Mouse (Mus musculus): ENCODE data around the gene Slc29a4. TPM values are rescaled to one million over a fixed set of nuclear protein-coding genes. Genes with fewer than 3 reads are reported as not detected.

Slc29a4 gene
- 10 to 100 TPM; 64.9 to 77.5 TPM for total RNA-seq (2021)

DNA sequence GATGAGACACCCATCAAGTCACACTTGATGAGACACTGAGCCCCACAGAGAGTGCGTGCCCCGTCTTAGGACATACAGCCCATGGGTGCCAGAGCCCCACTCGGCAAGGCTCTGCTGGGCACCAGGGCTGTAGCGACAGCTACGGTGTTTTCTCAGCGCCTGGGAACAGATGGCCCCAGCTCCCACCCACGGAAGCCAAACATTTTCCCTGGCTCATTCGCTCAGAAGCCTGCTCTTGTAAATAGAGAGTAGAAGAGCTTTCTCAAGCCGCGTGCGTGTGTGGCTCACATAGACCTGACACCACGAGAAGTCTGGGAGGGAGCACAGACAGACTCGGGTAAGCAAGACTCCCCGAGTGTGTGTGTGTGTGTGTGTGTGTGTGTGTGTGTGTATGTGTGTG, at the start of gene Slc29a4:
Gene Slc29a4 (plus strand): TSS at position 265 of the 400 bp plus-strand sequence.
- peak; percentile 65 to 77 for DNase-seq (ENCODE audit: extremely low spot score in 1 of 2, low spot score in 2 of 2)
- intact Hi-C loops (cut with DNase I), result no loop called here

- intact Hi-C loops (cut with DNase I), result no loop called here
- no peak for DNase-seq (ENCODE audit: extremely low spot score in 1 of 2, low spot score in 2 of 2)
Observed at GRCm38 (mm10) chr5:142648162-142648561, 44.1 kb upstream of the Slc29a4 start.

DNA sequence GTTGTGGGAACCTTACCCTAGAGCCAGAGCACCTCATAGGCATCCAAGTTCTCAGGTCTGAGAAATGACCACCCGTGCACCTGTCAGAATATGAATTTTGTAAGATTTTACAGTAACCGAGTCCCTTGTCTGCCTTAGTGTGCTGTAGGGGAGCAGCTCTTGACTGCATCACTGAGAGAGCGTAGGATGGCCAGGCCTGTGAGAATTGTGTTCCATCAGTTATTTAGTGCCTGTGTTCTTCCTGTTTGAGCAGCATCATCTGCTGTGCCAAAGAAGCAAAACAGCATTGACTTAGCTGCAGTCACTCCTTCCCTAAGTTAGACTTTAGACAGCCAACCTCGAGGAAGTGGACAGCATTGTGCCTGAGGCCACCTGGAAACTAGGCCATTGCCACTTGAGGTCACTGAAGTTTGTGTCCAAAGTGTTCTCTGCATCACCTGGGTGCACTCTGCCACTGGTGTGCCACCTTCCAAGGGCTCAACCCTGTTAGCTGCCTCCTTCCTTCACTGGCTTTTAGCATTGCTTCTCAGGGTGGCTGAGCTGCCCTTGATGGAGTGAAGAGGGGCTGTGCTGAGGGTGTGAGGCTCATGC, 42.8 kb upstream of the Slc29a4 start:
- no peak for DNase-seq (ENCODE audit: extremely low spot score in 1 of 2, low spot score in 2 of 2)
- intact Hi-C loops (cut with DNase I), result no loop called here

- DNase-seq (ENCODE audit: extremely low spot score in 1 of 2, low spot score in 2 of 2), result no peak
- intact Hi-C loops (cut with DNase I), result no loop called here
Observed at GRCm38 (mm10) chr5:142650390-142650789, 41.9 kb upstream of the Slc29a4 start.

GRCm38 (mm10) chr5:142650794-142651497, 41.4 kb upstream of the Slc29a4 start:
- intact Hi-C loops (cut with DNase I), result no loop called here
- no peak for DNase-seq (ENCODE audit: extremely low spot score in 1 of 2, low spot score in 2 of 2)

GRCm38 (mm10) chr5:142652266-142652665, 40.0 kb upstream of the Slc29a4 start:
- no peak for DNase-seq (ENCODE audit: extremely low spot score in 1 of 2, low spot score in 2 of 2)
- intact Hi-C loops (cut with DNase I), result no loop called here

DNA sequence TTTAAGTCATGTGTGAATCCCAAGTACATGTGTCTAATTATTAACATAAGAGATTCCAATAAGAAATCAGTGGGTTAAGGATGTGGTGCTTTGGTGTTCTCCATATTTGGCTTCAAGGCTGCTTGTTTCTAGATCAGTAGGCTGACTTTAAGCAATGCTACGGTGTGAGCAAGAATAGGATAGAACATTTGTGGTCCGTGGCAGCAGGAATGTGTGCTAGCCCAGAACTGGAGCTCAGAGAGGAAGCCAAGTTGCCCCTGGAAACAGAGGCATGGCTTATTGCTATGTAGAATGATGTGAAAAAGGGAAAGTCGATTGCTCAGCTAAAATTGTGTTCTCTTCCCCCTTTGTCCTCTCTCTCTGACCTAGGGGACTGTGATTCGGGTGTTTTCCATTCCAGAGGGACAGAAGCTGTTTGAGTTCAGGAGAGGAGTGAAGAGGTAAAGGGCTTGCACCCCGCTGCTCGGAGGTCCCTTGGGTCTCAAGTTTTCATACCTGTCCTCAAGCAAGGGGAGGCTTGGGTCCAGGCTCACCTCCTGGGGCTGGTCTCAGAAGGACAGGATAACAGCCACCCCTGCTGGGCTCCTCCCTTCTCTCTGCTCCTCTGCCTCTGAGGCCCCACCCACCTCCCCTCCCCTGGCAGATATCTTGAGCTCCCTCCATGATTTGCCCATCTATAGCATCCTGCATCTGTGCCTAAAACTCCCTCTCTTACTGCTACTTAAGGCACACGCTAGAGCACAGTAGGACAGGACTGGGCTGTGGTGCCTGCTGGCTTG, 31.5 kb upstream of the Slc29a4 start:
- intact Hi-C loops (cut with DNase I), result no loop called here
- DNase-seq (ENCODE audit: extremely low spot score in 1 of 2, low spot score in 2 of 2), result no peak

DNA sequence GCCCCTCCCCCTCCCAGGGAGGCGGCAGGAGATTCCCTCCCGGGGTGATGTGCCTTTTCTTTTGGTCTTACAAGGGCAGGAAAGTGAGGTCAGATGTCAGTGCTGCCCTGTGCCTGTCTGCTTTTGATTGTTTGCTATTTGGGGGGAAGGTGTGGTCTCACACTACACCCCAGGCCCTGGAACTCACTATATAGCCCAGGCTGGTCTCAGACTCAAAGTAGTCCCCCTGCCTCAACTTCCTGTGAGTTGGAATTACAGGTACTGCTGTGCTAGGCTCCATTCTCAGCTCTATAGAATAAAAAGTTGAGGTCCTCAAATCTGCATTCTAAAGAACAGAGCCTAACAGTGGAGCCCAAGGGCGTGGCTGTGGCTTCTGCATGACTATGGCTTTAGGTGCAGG, 24.4 kb upstream of the Slc29a4 start:
- no peak for DNase-seq (ENCODE audit: extremely low spot score in 1 of 2, low spot score in 2 of 2)
- intact Hi-C loops (cut with DNase I), result no loop called here

GRCm38 (mm10) chr5:142668556-142669263, 23.6 kb upstream of the Slc29a4 start:
- intact Hi-C loops (cut with DNase I), result no loop called here
- no peak for DNase-seq (ENCODE audit: extremely low spot score in 1 of 2, low spot score in 2 of 2)

- intact Hi-C loops (cut with DNase I), result no loop called here
- peak in 1 of 2 experiments; percentile 35 for DNase-seq (ENCODE audit: extremely low spot score in 1 of 2, low spot score in 2 of 2)
Observed at GRCm38 (mm10) chr5:142669726-142670125, 22.6 kb upstream of the Slc29a4 start.

- DNase-seq (ENCODE audit: extremely low spot score in 1 of 2, low spot score in 2 of 2), result no peak
- intact Hi-C loops (cut with DNase I), result loop anchor here (2.0 kb wide), 1 partner anchor 44 kb away; no protein-coding TSS in a partner anchor
Observed at GRCm38 (mm10) chr5:142673082-142673481, 19.2 kb upstream of the Slc29a4 start.

- DNase-seq (ENCODE audit: extremely low spot score in 1 of 2, low spot score in 2 of 2), result no peak
- intact Hi-C loops (cut with DNase I), result no loop called here
Observed at GRCm38 (mm10) chr5:142678141-142678571, 14.2 kb upstream of the Slc29a4 start.

GRCm38 (mm10) chr5:142679065-142679464, 13.2 kb upstream of the Slc29a4 start:
- intact Hi-C loops (cut with DNase I), result no loop called here

DNA sequence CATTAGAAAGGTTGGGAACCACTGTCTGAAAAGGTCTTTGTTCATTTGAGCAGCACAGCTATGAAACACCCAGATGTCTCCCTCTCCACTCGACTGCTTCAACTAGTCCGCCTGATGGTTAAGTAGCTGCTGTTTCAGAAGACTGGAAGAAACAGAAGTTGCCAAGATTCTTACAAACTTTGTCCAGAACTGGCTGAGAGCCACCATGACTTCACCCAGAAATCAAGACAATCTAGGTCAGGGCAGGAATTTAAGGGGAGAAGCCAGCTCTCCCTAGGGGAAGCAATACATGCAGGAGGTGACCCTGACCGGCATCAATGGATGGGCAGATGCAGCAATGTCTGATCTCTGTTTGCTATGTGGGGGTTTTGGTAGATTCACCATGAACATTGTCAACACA, 10.4 kb upstream of the Slc29a4 start:
- intact Hi-C loops (cut with DNase I), result no loop called here
- DNase-seq (ENCODE audit: extremely low spot score in 1 of 2, low spot score in 2 of 2), result no peak

More at GRCm38 (mm10) chr5:142679065-142679464, 13.2 kb upstream of the Slc29a4 start:
- DNase-seq (ENCODE audit: extremely low spot score in 1 of 2, low spot score in 2 of 2), result no peak

- intact Hi-C loops (cut with DNase I), result no loop called here
- DNase-seq (ENCODE audit: extremely low spot score in 1 of 2, low spot score in 2 of 2), result no peak
Observed at GRCm38 (mm10) chr5:142682529-142682928, 9.8 kb upstream of the Slc29a4 start.

- intact Hi-C loops (cut with DNase I), result no loop called here
Observed at GRCm38 (mm10) chr5:142688866-142689265, 3.4 kb upstream of the Slc29a4 start.

DNA sequence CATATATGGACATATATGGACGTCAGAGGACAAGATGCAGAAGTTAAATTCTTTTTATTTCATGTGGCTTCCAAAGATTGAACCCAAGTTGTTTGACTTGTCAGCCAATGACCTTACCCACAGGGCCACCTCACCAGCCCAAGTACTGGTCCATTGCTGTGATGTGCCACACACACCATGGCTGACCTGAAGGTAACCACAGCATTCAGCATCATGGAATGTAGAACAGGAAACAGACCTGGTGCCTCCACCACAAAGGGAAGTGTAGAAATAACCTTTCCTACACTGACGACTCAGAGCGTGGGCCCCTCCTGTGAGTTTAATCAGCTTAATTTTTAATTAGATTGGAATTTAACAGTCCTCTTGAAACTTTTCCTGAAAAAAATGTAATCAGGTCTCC, 2.0 kb upstream of the Slc29a4 start:
- intact Hi-C loops (cut with DNase I), result no loop called here

More at GRCm38 (mm10) chr5:142688866-142689265, 3.4 kb upstream of the Slc29a4 start:
- DNase-seq (ENCODE audit: extremely low spot score in 1 of 2, low spot score in 2 of 2), result no peak

DNA sequence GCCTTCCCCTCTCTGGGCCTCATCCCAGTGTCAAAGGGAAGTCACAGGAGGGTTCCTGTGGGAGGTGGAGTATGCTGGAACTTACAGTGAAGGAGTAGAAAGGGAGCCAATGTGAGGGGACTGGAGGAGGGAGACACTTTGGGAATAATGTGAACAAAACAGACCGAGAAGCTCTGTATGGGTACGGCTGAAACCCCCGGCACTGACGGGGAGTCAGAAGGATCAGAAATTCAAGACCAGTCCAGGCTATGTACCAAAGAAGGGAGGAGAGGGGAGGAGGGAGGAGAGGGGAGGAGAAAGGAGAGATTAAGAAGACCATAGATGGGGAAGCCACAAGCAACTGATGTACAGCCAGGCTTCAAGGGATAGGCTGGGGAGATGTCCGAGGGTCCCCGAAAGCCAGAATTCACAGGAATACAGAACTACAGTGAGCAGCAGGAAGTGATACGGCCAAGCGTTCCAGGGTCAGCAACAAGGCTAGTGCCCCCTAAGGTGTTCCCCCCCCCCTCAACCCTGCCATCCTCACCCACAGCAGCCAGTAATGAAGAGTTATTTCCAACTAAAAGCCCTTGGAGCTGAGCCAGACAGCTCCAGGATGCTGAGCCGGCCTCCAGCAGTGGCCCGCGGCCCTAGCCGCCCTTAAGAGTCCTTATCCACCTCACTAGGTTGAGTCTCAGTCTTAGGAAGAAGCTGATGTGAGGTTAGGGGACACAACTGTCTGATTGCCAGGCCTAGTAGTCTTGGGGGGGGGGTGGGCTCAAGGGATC, 842 bp downstream of the Slc29a4 start:
- intact Hi-C loops (cut with DNase I), result no loop called here

More for the DNA sequence above, 2.0 kb upstream of the Slc29a4 start:
- no peak for DNase-seq (ENCODE audit: extremely low spot score in 1 of 2, low spot score in 2 of 2)

More for the DNA sequence above, 842 bp downstream of the Slc29a4 start:
- no peak for DNase-seq (ENCODE audit: extremely low spot score in 1 of 2, low spot score in 2 of 2)

Measured in left cerebral cortex, postnatal 10 days (tissue).